Mouse (Mus musculus): ENCODE measurements at regions not wholly inside any gene's neighbourhood (a gene's known extent, or its start where the extent isn't known, plus 50 kb on each side); places are given as distances from the start of the nearest gene placed in this dataset.

GRCm38 (mm10) chr10:44631584-44631983 is 103.3 kb upstream of the Prdm1 start:
- DNase-seq = no peak

- DNase-seq = no peak
Observed at GRCm38 (mm10) chr10:44630485-44630884, 102.2 kb upstream of the Prdm1 start.

GRCm38 (mm10) chr10:44628387-44628786 is 100.1 kb upstream of the Prdm1 start:
- no peak for DNase-seq

- DNase-seq = no peak
Observed at GRCm38 (mm10) chr10:44627431-44627830, 99.1 kb upstream of the Prdm1 start.

GRCm38 (mm10) chr10:44625521-44625920 is 97.2 kb upstream of the Prdm1 start:
- no peak for DNase-seq

GRCm38 (mm10) chr10:44615586-44615985 is 87.3 kb upstream of the Prdm1 start:
- no peak for DNase-seq

- DNase-seq = no peak
Observed at GRCm38 (mm10) chr10:44612571-44612970, 84.3 kb upstream of the Prdm1 start.

- DNase-seq = no peak
Observed at GRCm38 (mm10) chr10:44611399-44611798, 83.1 kb upstream of the Prdm1 start.

- no peak for DNase-seq
Observed at GRCm38 (mm10) chr10:44609187-44609586, 80.9 kb upstream of the Prdm1 start.

- DNase-seq = no peak
Observed at GRCm38 (mm10) chr10:44607334-44607851, 79.1 kb upstream of the Prdm1 start.

- no peak for DNase-seq
Observed at GRCm38 (mm10) chr10:44604512-44604911, 76.2 kb upstream of the Prdm1 start.

GRCm38 (mm10) chr10:44603461-44603860 is 75.2 kb upstream of the Prdm1 start:
- no peak for DNase-seq

GRCm38 (mm10) chr10:44601550-44601949 is 73.2 kb upstream of the Prdm1 start:
- DNase-seq = no peak

- no peak for DNase-seq
Observed at GRCm38 (mm10) chr10:44599964-44600334, 71.6 kb upstream of the Prdm1 start.

GRCm38 (mm10) chr10:44599331-44599963 is 71.1 kb upstream of the Prdm1 start:
- DNase-seq = no peak

GRCm38 (mm10) chr10:44598615-44599014 is 70.3 kb upstream of the Prdm1 start:
- no peak for DNase-seq

- DNase-seq = no peak
Observed at GRCm38 (mm10) chr10:44595932-44596331, 67.6 kb upstream of the Prdm1 start.

- no peak for DNase-seq
Observed at GRCm38 (mm10) chr10:44589842-44590241, 61.5 kb upstream of the Prdm1 start.

GRCm38 (mm10) chr10:44589352-44589751 is 61.1 kb upstream of the Prdm1 start:
- DNase-seq = no peak

GRCm38 (mm10) chr10:44582736-44583135 is 54.4 kb upstream of the Prdm1 start:
- DNase-seq = no peak
